Mouse (Mus musculus) myocyte (in vitro differentiated cells): ENCODE measurements at regions not wholly inside any gene's neighbourhood (a gene's known extent, or its start where the extent isn't known, plus 50 kb on each side); places are given as distances from the start of the nearest gene placed in this dataset.

ENCODE experiments used
- H3K27me3 ChIP-seq: one replicate; pipeline ENCODE4 v1.6.1; 2011; ENCODE audit not compliant: control insufficient read depth, insufficient read depth, insufficient read length
- H3K36me3 ChIP-seq: one replicate; pipeline ENCODE4 v1.6.1; 2011; ENCODE audit not compliant: control insufficient read depth, insufficient read depth
- H3K4me2 ChIP-seq: one replicate; pipeline ENCODE4 v1.6.1; 2011; ENCODE audit warnings: low read depth, control low read depth
- H3K4me3 ChIP-seq: one replicate; pipeline ENCODE4 v1.5.1; 2011; ENCODE audit warnings: mild to moderate bottlenecking, control low read depth, moderate library complexity
- H3K79me2 ChIP-seq: one replicate; pipeline ENCODE4 v1.6.1; 2011; ENCODE audit not compliant: control insufficient read depth, insufficient read depth
- H3ac ChIP-seq: one replicate; pipeline ENCODE4 v1.6.1; 2011; ENCODE audit not compliant: control insufficient read depth, insufficient read length
- CEBPB ChIP-seq: IDR thresholded peaks from 2 replicates; pipeline ENCODE4 v1.6.1; 2011; ENCODE audit warnings: mild to moderate bottlenecking, moderate library complexity; ENCODE audit not compliant: poor library complexity, insufficient read depth, severe bottlenecking
- E2F4 ChIP-seq: IDR thresholded peaks from one replicate; pipeline ENCODE4 v1.6.1; 2011; ENCODE audit warnings: mild to moderate bottlenecking, control low read depth, moderate library complexity; ENCODE audit not compliant: insufficient read depth
- MAX ChIP-seq: IDR thresholded peaks from one replicate; pipeline ENCODE4 v1.6.1; 2011; ENCODE audit warnings: low read depth, mild to moderate bottlenecking, control low read depth
- MYOD1 ChIP-seq, 3 experiments: IDR thresholded peaks; one replicate each; pipeline ENCODE4 v1.6.1; 2011; ENCODE audit warnings: control low read depth in 2 of 3, low read depth in 2 of 3, mild to moderate bottlenecking in 2 of 3, moderate library complexity in 1 of 3; ENCODE audit not compliant: insufficient read length in 2 of 3, control insufficient read depth in 1 of 3
- MYOG ChIP-seq, 3 experiments: IDR thresholded peaks; one replicate each; pipeline ENCODE4 v1.6.1; 2011; ENCODE audit warnings: control low read depth in 2 of 3, low read depth in 2 of 3, mild to moderate bottlenecking in 2 of 3; ENCODE audit not compliant: insufficient read length in 2 of 3, control insufficient read depth in 1 of 3, insufficient read depth in 1 of 3
- POLR2A ChIP-seq: IDR thresholded peaks from one replicate; pipeline ENCODE4 v1.6.1; 2011; ENCODE audit warnings: low read depth, mild to moderate bottlenecking, control low read depth, moderate library complexity; ENCODE audit not compliant: insufficient read length
- POLR2AphosphoS2 ChIP-seq: IDR thresholded peaks from one replicate; pipeline ENCODE4 v1.6.1; 2011; ENCODE audit warnings: low read depth, control low read depth; ENCODE audit not compliant: insufficient read length
- REST ChIP-seq: IDR thresholded peaks from one replicate; pipeline ENCODE4 v1.6.1; 2011; ENCODE audit warnings: mild to moderate bottlenecking, control low read depth, moderate library complexity; ENCODE audit not compliant: insufficient read depth, insufficient read length
- SRF ChIP-seq: IDR thresholded peaks from one replicate; pipeline ENCODE4 v1.6.1; 2011; ENCODE audit warnings: low read depth; ENCODE audit not compliant: control insufficient read depth, insufficient read length
- TCF12 ChIP-seq: IDR thresholded peaks from one replicate; pipeline ENCODE4 v1.6.1; 2011; ENCODE audit warnings: mild to moderate bottlenecking, control low read depth; ENCODE audit not compliant: poor library complexity, insufficient read depth, severe bottlenecking
- TCF3 ChIP-seq: IDR thresholded peaks from one replicate; pipeline ENCODE4 v1.6.1; 2011; ENCODE audit warnings: low read depth, control low read depth; ENCODE audit not compliant: insufficient read length
- USF1 ChIP-seq: IDR thresholded peaks from one replicate; pipeline ENCODE4 v1.6.1; 2011; ENCODE audit warnings: low read depth, mild to moderate bottlenecking, control low read depth, moderate library complexity

DNA sequence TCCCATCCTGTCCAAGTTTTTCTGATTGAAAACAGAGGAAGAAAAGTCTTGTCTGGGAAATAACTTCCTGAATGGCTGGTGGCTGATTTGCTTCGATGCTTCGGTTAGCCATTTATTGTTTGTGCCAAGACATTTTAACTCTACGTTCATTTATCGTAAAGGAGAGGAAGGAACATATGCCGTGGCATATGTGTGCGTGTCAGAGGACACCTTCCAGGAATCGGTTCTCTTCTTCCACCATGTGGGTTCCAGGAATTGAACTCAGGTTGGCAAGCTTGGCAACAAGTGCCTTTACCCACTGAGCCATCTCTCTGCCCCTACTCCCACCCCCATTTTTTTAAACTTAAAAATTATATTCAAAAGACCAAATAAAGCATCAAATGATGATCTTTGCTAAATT, 55.4 kb upstream of the Gramd1b start:
- no peak overlapping the region for H3ac ChIP-seq
- H3K79me2 ChIP-seq: no peaks in the 10 kb centered on the region
- H3K36me3 ChIP-seq: no peaks in the 10 kb centered on the region
- H3K27me3 ChIP-seq: no peaks in the 10 kb centered on the region
- H3K4me3 ChIP-seq: no peak overlapping the region
- TF ChIP-seq TCF12: no peak
- no peak for TF ChIP-seq POLR2AphosphoS2
- TF ChIP-seq CEBPB: no peak
- no peak for TF ChIP-seq MYOG (IDR thresholded peaks at IDR 0.05; ENCODE audit: control insufficient read depth in 1 of 3, insufficient read depth in 1 of 3, insufficient read length in 2 of 3, low read depth in 2 of 3)
- TF ChIP-seq POLR2A: no peak
- no peak for TF ChIP-seq REST
- H3K4me2 ChIP-seq: no peak overlapping the region

DNA sequence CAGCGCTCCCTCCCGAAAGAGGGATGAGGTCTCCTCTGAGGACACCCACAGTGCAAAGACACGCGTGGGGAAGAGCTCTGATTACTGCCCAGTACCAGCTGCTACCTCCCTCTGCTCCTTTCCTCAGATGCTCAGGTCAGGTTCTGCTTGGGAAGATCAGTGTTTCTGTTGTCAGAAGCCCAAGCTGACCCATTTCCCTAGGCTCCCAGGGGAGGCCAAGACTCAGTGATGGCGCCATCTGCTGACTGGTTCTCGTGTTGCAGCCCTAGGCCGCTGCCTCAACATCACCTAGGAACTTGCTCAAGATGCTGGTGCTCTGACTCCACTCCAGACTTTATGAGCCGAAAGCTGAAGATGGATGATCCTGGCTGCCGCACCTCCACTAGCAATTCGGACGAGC, 52.4 kb upstream of the Gramd1b start:
- no peak overlapping the region for H3ac ChIP-seq
- no peak overlapping the region for H3K4me2 ChIP-seq
- TF ChIP-seq MYOD1 (IDR thresholded peaks at IDR 0.05; ENCODE audit: control insufficient read depth in 1 of 3, insufficient read length in 2 of 3, low read depth in 2 of 3) (no peak), E2F4 (no peak), REST (no peak), POLR2AphosphoS2 (no peak), TCF12 (no peak), USF1 (no peak), MYOG (IDR thresholded peaks at IDR 0.05; ENCODE audit: control insufficient read depth in 1 of 3, insufficient read depth in 1 of 3, insufficient read length in 2 of 3, low read depth in 2 of 3) (no peak), MAX (no peak), POLR2A (no peak), TCF3 (no peak), CEBPB (no peak), SRF (no peak)
- H3K4me3 ChIP-seq: no peak overlapping the region
- no peaks in the 10 kb centered on the region for H3K27me3 ChIP-seq
- H3K79me2 ChIP-seq: no peaks in the 10 kb centered on the region
- no peaks in the 10 kb centered on the region for H3K36me3 ChIP-seq

GRCm38 (mm10) chr9:40581854-40582253, 50.7 kb upstream of the Gramd1b start:
- Histone ChIP-seq H3K4me2 (no peak overlapping the region), H3K27me3 (no peaks in the 10 kb centered on the region), H3K4me3 (no peak overlapping the region), H3K36me3 (no peaks in the 10 kb centered on the region), H3ac (no peak overlapping the region), H3K79me2 (no peaks in the 10 kb centered on the region)
- TF ChIP-seq TCF3: no peak
- no peak for TF ChIP-seq POLR2A
- no peak for TF ChIP-seq USF1
- no peak for TF ChIP-seq TCF12
